Mouse (Mus musculus): Measurements from ENCODE around the gene March2.

GRCm38 (mm10) chr17:33703091-33703490, 15.4 kb downstream of the March2 start:
- no peak for TF ChIP-seq CTCF (IDR thresholded peaks at IDR 0.05; ENCODE audit: borderline replicate concordance, insufficient read depth, low read depth, low read length)
- TF ChIP-seq POLR2A (IDR thresholded peaks at IDR 0.05; ENCODE audit: borderline replicate concordance, insufficient read depth, low read length), result no peak
